Comparison of ENCODE assay signal across 10 mouse cellular contexts in the genomic region with DNA sequence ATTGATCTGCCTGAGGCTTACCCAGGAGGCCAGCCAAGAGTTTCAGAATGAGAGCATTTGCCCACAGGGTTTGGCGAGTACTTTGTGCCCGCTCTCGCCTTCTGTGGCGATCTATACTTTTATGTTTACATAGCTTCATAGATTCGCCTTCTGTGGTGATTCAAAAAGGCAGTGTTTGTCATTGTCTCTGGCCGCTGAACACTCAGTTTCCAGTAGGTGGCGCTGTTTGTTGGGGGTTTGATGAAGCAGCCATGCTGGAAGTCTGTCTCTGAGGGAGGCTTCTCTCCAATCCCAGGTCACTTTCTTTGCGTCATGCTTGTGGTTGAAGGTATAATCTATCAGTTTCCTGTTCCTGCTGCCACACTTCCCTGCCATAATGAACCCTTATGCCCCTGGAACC. TPM values are rescaled to one million over a fixed set of nuclear protein-coding genes. Genes with fewer than 3 reads are reported as not detected.
DNase-seq lines count a peak whose midpoint lies in the region; ATAC-seq and TF ChIP-seq lines count a peak whose summit lies in the region.
"Had no signal": no experiment of that assay in that cellular context is flagged by ENCODE, and none has a peak within 500 bp of the region (broad histone marks: within the 10 kb centered on the region; RNA-seq: fewer than 3 reads in every experiment).

No protein-coding gene starts in this region.

- 26% methylated on average over 8 of the region's 8 CpGs for WGBS in hindbrain, embryonic 14.5 days
- 23% methylated on average over 8 of the region's 8 CpGs for WGBS in hindbrain, embryonic 12.5 days
- 25% methylated on average over 8 of the region's 8 CpGs for WGBS in heart, embryonic 10.5 days

- H3K4me2 ChIP-seq in hindbrain, embryonic 14.5 days (replicated peaks) = no peak overlapping the region
- no peak overlapping the region for H3K4me2 ChIP-seq in hindbrain, embryonic 12.5 days (replicated peaks)
- H3K4me2 ChIP-seq: embryonic facial prominence, embryonic 13.5 days had no signal

- no peaks in the 10 kb centered on the region for H3K9me3 ChIP-seq in hindbrain, embryonic 14.5 days (ENCODE audit: control insufficient read depth, low read length)
- no peaks in the 10 kb centered on the region for H3K9me3 ChIP-seq in hindbrain, embryonic 12.5 days (replicated peaks)
- H3K9me3 ChIP-seq in ES-Bruce4 (replicated peaks; ENCODE audit: control insufficient read depth, insufficient read depth, low read length, poor library complexity, severe bottlenecking) = no peaks in the 10 kb centered on the region
- H3K9me3 ChIP-seq in heart, embryonic 10.5 days = no peaks in the 10 kb centered on the region
- H3K9me3 ChIP-seq: embryonic facial prominence, embryonic 13.5 days had no signal

- no peak overlapping the region for H3K4me3 ChIP-seq in hindbrain, embryonic 14.5 days (replicated peaks; ENCODE audit: low read length)
- no peak overlapping the region for H3K4me3 ChIP-seq in hindbrain, embryonic 12.5 days
- H3K4me3 ChIP-seq in ES-Bruce4 (ENCODE audit: low read depth, low read length) = no peak overlapping the region
- no peak overlapping the region for H3K4me3 ChIP-seq in heart, embryonic 10.5 days
- H3K4me3 ChIP-seq: embryonic facial prominence, embryonic 13.5 days had no signal

- no peak overlapping the region for H3K27ac ChIP-seq in hindbrain, embryonic 14.5 days
- no peak overlapping the region for H3K27ac ChIP-seq in hindbrain, embryonic 12.5 days
- no peak overlapping the region for H3K27ac ChIP-seq in ES-Bruce4 (ENCODE audit: insufficient read depth, low read length)
- H3K27ac ChIP-seq in heart, embryonic 10.5 days = no peak overlapping the region
- H3K27ac ChIP-seq: embryonic facial prominence, embryonic 13.5 days had no signal

- no peaks in the 10 kb centered on the region for H3K4me1 ChIP-seq in hindbrain, embryonic 14.5 days (replicated peaks; ENCODE audit: control insufficient read depth, insufficient read depth, low read length)
- no peaks in the 10 kb centered on the region for H3K4me1 ChIP-seq in hindbrain, embryonic 12.5 days
- no peaks in the 10 kb centered on the region for H3K4me1 ChIP-seq in ES-Bruce4 (ENCODE audit: control insufficient read depth, insufficient read depth, low read length)
- no peaks in the 10 kb centered on the region for H3K4me1 ChIP-seq in heart, embryonic 10.5 days
- H3K4me1 ChIP-seq: embryonic facial prominence, embryonic 13.5 days had no signal

- no peaks in the 10 kb centered on the region for H3K27me3 ChIP-seq in hindbrain, embryonic 14.5 days (ENCODE audit: control insufficient read depth, insufficient read depth, low read length)
- H3K27me3 ChIP-seq in hindbrain, embryonic 12.5 days = no peaks in the 10 kb centered on the region
- no peaks in the 10 kb centered on the region for H3K27me3 ChIP-seq in ES-Bruce4 (ENCODE audit: control insufficient read depth, insufficient read depth, low read length, poor library complexity, severe bottlenecking)
- peaks cover 12% of the 10 kb centered on the region; the same call in 1 of the 2 replicates for H3K27me3 ChIP-seq in heart, embryonic 10.5 days (ENCODE audit: insufficient read depth, poor library complexity, severe bottlenecking)
- H3K27me3 ChIP-seq: embryonic facial prominence, embryonic 13.5 days had no signal

- peak; percentile 76 for DNase-seq in hindbrain, embryonic 14.5 days (ENCODE audit: low spot score)
- peak; percentile 22 for DNase-seq in cerebellum, adult 11-12 months
- peak; percentile 82 for DNase-seq in heart, embryonic 10.5 days (ENCODE audit: low spot score)
- peak; percentile 44 to 53 for DNase-seq in layer of hippocampus, postnatal 36 days
- DNase-seq in natural killer cell, adult 2 months (ENCODE audit: low spot score in 2 of 2) = peak; percentile 79 to 85
- DNase-seq in thymus, postnatal 4 days = peak; percentile 60

- no peak overlapping the region for H3K9ac ChIP-seq in hindbrain, embryonic 14.5 days
- H3K9ac ChIP-seq in hindbrain, embryonic 12.5 days = no peak overlapping the region
- H3K9ac ChIP-seq in ES-Bruce4 (ENCODE audit: low read depth, poor library complexity, severe bottlenecking) = no peak overlapping the region
- H3K9ac ChIP-seq: embryonic facial prominence, embryonic 13.5 days had no signal

- no peak for TF ChIP-seq POLR2A in ES-Bruce4 (IDR thresholded peaks at IDR 0.05; ENCODE audit: insufficient read depth, low read length)

- no peaks in the 10 kb centered on the region for H3K36me3 ChIP-seq in hindbrain, embryonic 14.5 days (replicated peaks; ENCODE audit: control insufficient read depth, insufficient read depth)
- H3K36me3 ChIP-seq in hindbrain, embryonic 12.5 days = no peaks in the 10 kb centered on the region
- no peaks in the 10 kb centered on the region for H3K36me3 ChIP-seq in ES-Bruce4 (ENCODE audit: control insufficient read depth, insufficient read depth, low read length, poor library complexity, severe bottlenecking)
- no peaks in the 10 kb centered on the region for H3K36me3 ChIP-seq in heart, embryonic 10.5 days
- H3K36me3 ChIP-seq: embryonic facial prominence, embryonic 13.5 days had no signal

- TF ChIP-seq CTCF in ES-Bruce4 (IDR thresholded peaks at IDR 0.05; ENCODE audit: low read depth, low read length) = peak; percentile 73

- TF ChIP-seq EP300 in ES-Bruce4 (IDR thresholded peaks at IDR 0.05; ENCODE audit: insufficient read depth, low read depth, low read length) = no peak

- no peak for ATAC-seq in hindbrain, embryonic 14.5 days (ENCODE audit: low FRiP score)
- ATAC-seq in hindbrain, embryonic 12.5 days (ENCODE audit: low FRiP score) = no peak

RNA-seq across cellular contexts. Expression of a gene that starts 22.0 kb away (rescaled TPM):
- not detected in 2 replicates for polyA plus RNA-seq in hindbrain, embryonic 14.5 days (2014; fragmentation: Nextera tagmentation; extraction: Ambion mirVana)
- not detected in 2 replicates for polyA plus RNA-seq in hindbrain, embryonic 12.5 days (2016; fragmentation: Nextera tagmentation; extraction: Ambion mirVana)
- polyA plus RNA-seq in ES-Bruce4 (2011; ENCODE audit: insufficient read depth, insufficient read length, low read depth, missing spikeins) = not detected in 2 replicates
- not detected in 2 replicates for polyA plus RNA-seq in heart, embryonic 10.5 days (2016; fragmentation: Nextera tagmentation; extraction: Ambion mirVana)
- total RNA-seq in layer of hippocampus, postnatal 36 days (2021) = under 1 TPM in 1 of 2 experiments, not detected in 1; 0.12 TPM
- polyA plus RNA-seq: embryonic facial prominence, embryonic 13.5 days; lung, embryonic 16.5 days had no signal

RNA-seq across cellular contexts. Expression of a gene that starts 34.7 kb away (rescaled TPM):
- not detected in 2 replicates for polyA plus RNA-seq in hindbrain, embryonic 14.5 days (2014; fragmentation: Nextera tagmentation; extraction: Ambion mirVana)
- not detected in 2 replicates for polyA plus RNA-seq in hindbrain, embryonic 12.5 days (2016; fragmentation: Nextera tagmentation; extraction: Ambion mirVana)
- polyA plus RNA-seq in ES-Bruce4 (2011; ENCODE audit: insufficient read depth, insufficient read length, low read depth, missing spikeins) = not detected in 2 replicates
- 0.10 TPM in 1 of 2 replicates, not detected in the other for polyA plus RNA-seq in heart, embryonic 10.5 days (2016; fragmentation: Nextera tagmentation; extraction: Ambion mirVana)
- not detected for total RNA-seq in layer of hippocampus, postnatal 36 days (2021)
- polyA plus RNA-seq: embryonic facial prominence, embryonic 13.5 days; lung, embryonic 16.5 days had no signal

RNA-seq across cellular contexts. Expression of a gene that starts 46.3 kb away (rescaled TPM):
- not detected in 2 replicates for polyA plus RNA-seq in hindbrain, embryonic 14.5 days (2014; fragmentation: Nextera tagmentation; extraction: Ambion mirVana)
- polyA plus RNA-seq in hindbrain, embryonic 12.5 days (2016; fragmentation: Nextera tagmentation; extraction: Ambion mirVana) = not detected in 2 replicates
- not detected in 2 replicates for polyA plus RNA-seq in ES-Bruce4 (2011; ENCODE audit: insufficient read depth, insufficient read length, low read depth, missing spikeins)
- not detected in 2 replicates for polyA plus RNA-seq in heart, embryonic 10.5 days (2016; fragmentation: Nextera tagmentation; extraction: Ambion mirVana)
- total RNA-seq in layer of hippocampus, postnatal 36 days (2021) = not detected
- polyA plus RNA-seq: embryonic facial prominence, embryonic 13.5 days; lung, embryonic 16.5 days had no signal

RNA-seq across cellular contexts. Expression of a gene that starts 52.7 kb away (rescaled TPM):
- 0.22 TPM in 1 of 2 replicates, not detected in the other for polyA plus RNA-seq in hindbrain, embryonic 14.5 days (2014; fragmentation: Nextera tagmentation; extraction: Ambion mirVana)
- polyA plus RNA-seq in hindbrain, embryonic 12.5 days (2016; fragmentation: Nextera tagmentation; extraction: Ambion mirVana) = 0.08 TPM in 1 of 2 replicates, not detected in the other
- not detected in 2 replicates for polyA plus RNA-seq in ES-Bruce4 (2011; ENCODE audit: insufficient read depth, insufficient read length, low read depth, missing spikeins)
- polyA plus RNA-seq in heart, embryonic 10.5 days (2016; fragmentation: Nextera tagmentation; extraction: Ambion mirVana) = 0.18 TPM in 1 of 2 replicates, not detected in the other
- under 1 TPM in 1 of 2 experiments, not detected in 1; 0.37 TPM for total RNA-seq in layer of hippocampus, postnatal 36 days (2021)

Comparison
In these comparisons a context has a peak if more than half of its experiments do, and no peak if none do; other contexts are left out.
1. DNase-seq: peak in every context shown above with its lines; median percentile 82 in heart, embryonic 10.5 days; 82 in natural killer cell, adult 2 months; 76 in hindbrain, embryonic 14.5 days; 60 in thymus, postnatal 4 days; 48 in layer of hippocampus, postnatal 36 days; 22 in cerebellum, adult 11-12 months.